Mouse (Mus musculus) stomach, embryonic 14.5 days (tissue): ENCODE data around the gene Ddx47. TPM values are rescaled to one million over a fixed set of nuclear protein-coding genes. Genes with fewer than 3 reads are reported as not detected.
A peak's percentile ranks its signal among the peaks of the same experiment; 100 is the strongest.

Source experiments
- ATAC-seq: fragments of 200-750 bp; cut with Nextera tagmentation; 2 replicates; pipeline ENCODE4 v1.8.0; 2017; ENCODE audit warnings: low read depth, moderate TSS enrichment; ENCODE audit not compliant: insufficient number of reproducible peaks, insufficient read depth, low FRiP score
- H3K27ac ChIP-seq: fragments of 300-500 bp; sonication (generic); 2 replicates; pipeline ENCODE4 v1.5.1; 2014; ENCODE audit warnings: mild to moderate bottlenecking, low read length, moderate library complexity, mixed read lengths
- H3K27me3 ChIP-seq: fragments of 300-500 bp; sonication (generic); 2 replicates; pipeline ENCODE4 v1.6.1; 2014; ENCODE audit warnings: low read length, control low read depth, mixed read lengths; ENCODE audit not compliant: control insufficient read depth, insufficient read depth
- H3K36me3 ChIP-seq: fragments of 300-500 bp; sonication (generic); 2 replicates; pipeline ENCODE4 v1.6.1; 2014; ENCODE audit warnings: mild to moderate bottlenecking, control low read depth, low read length, moderate library complexity, mixed read lengths; ENCODE audit not compliant: control insufficient read depth, insufficient read depth
- H3K4me1 ChIP-seq: fragments of 300-500 bp; sonication (generic); 2 replicates; pipeline ENCODE4 v1.6.1; 2014; ENCODE audit warnings: low read length, control low read depth, mixed read lengths; ENCODE audit not compliant: control insufficient read depth, insufficient read depth
- H3K4me2 ChIP-seq: fragments of 300-500 bp; sonication (generic); replicated peaks from 2 replicates; pipeline ENCODE4 v1.6.1; 2014; ENCODE audit warnings: low read depth, low read length, control low read depth
- H3K4me3 ChIP-seq: fragments of 300-500 bp; sonication (generic); 2 replicates; pipeline ENCODE4 v1.5.1; 2014; ENCODE audit warnings: low read depth, low read length, control low read depth
- H3K9ac ChIP-seq: fragments of 300-500 bp; sonication (generic); replicated peaks from 2 replicates; pipeline ENCODE4 v1.6.1; 2014; ENCODE audit warnings: low read depth, mild to moderate bottlenecking, control low read depth, low read length, moderate library complexity, mixed read lengths
- H3K9me3 ChIP-seq: fragments of 300-500 bp; sonication (generic); 2 replicates; pipeline ENCODE4 v1.6.1; 2016; ENCODE audit warnings: low read depth, low read length, control low read depth; ENCODE audit not compliant: control insufficient read depth
- WGBS: fragments of 180-500 bp; shearing (Covaris S2); extraction: QIAGEN DNeasy Blood & Tissue Kit; methylation state at CpG from one replicate; pipeline ENCODE4 v1.1.7; 2014; 5-methylcytosine and 5-hydroxymethylcytosine counted together
- polyA plus RNA-seq: library from polyadenylated mRNA; unstranded; fragments of >200 nt; fragmentation: Nextera tagmentation; extraction: Ambion mirVana; gene quantifications from 2 replicates; pipeline ENCODE4 v1.2.1, GENCODE M21; 2014

Ddx47 gene
- polyA plus RNA-seq: 107 and 111 TPM in 2 replicates

GRCm38 (mm10) chr6:135011048-135011733, at the start of gene Ddx47:
Ddx47 (plus strand) TSS chr6:135011612.
- H3K36me3 ChIP-seq: peaks cover 26% of the 10 kb centered on the region
- peak within 1 kb of the TSS; percentile 82 for H3K4me3 ChIP-seq
- no peaks in the 10 kb centered on the region for H3K9me3 ChIP-seq
- H3K4me2 ChIP-seq: peak within 1 kb of the TSS; percentile 72
- 2% methylated on average over 19 of the region's 19 CpGs for WGBS
- ATAC-seq: peak; percentile 91
- H3K9ac ChIP-seq: peak within 1 kb of the TSS; percentile 72
- 0 out of 2 replicates have a peak, but pooled peaks cover 4% of the 10 kb centered on the region for H3K4me1 ChIP-seq
- H3K27me3 ChIP-seq: no peaks in the 10 kb centered on the region
- no peak within 1 kb of the TSS for H3K27ac ChIP-seq

GRCm38 (mm10) chr6:134961858-134962517, 49.4 kb upstream of the Ddx47 start:
- Histone ChIP-seq H3K9ac (no peak overlapping the region), H3K4me2 (no peak overlapping the region), H3K4me1 (peaks cover 3% of the 10 kb centered on the region; the same call in 1 of the 2 replicates), H3K27ac (no peak overlapping the region), H3K36me3 (no peaks in the 10 kb centered on the region), H3K9me3 (peaks cover 6% of the 10 kb centered on the region; the same call in 1 of the 2 replicates), H3K4me3 (no peak overlapping the region), H3K27me3 (no peaks in the 10 kb centered on the region)
- 39% methylated on average over 9 of the region's 9 CpGs for WGBS
- no peak for ATAC-seq

- Histone ChIP-seq H3K9ac (no peak overlapping the region), H3K4me1 (peaks cover 3% of the 10 kb centered on the region; the same call in 1 of the 2 replicates), H3K4me3 (no peak overlapping the region), H3K4me2 (no peak overlapping the region), H3K9me3 (peaks cover 6% of the 10 kb centered on the region; the same call in 1 of the 2 replicates), H3K27me3 (no peaks in the 10 kb centered on the region), H3K36me3 (no peaks in the 10 kb centered on the region), H3K27ac (no peak overlapping the region)
- ATAC-seq: no peak
- 70% methylated on average over 5 of the region's 5 CpGs for WGBS
Measured at GRCm38 (mm10) chr6:134962518-134962893, 48.9 kb upstream of the Ddx47 start.

GRCm38 (mm10) chr6:134963910-134964309, 47.5 kb upstream of the Ddx47 start:
- ATAC-seq: no peak
- Histone ChIP-seq H3K9ac (no peak overlapping the region), H3K9me3 (peaks cover 6% of the 10 kb centered on the region; the same call in 1 of the 2 replicates), H3K4me2 (no peak overlapping the region), H3K36me3 (no peaks in the 10 kb centered on the region), H3K4me1 (peaks cover 3% of the 10 kb centered on the region; the same call in 1 of the 2 replicates), H3K27me3 (no peaks in the 10 kb centered on the region), H3K4me3 (no peak overlapping the region), H3K27ac (no peak overlapping the region)
- WGBS: 80% methylated on average over 2 of the region's 2 CpGs

GRCm38 (mm10) chr6:134966681-134967080, 44.7 kb upstream of the Ddx47 start:
- Histone ChIP-seq H3K4me3 (no peak overlapping the region), H3K4me2 (no peak overlapping the region), H3K36me3 (no peaks in the 10 kb centered on the region), H3K27me3 (no peaks in the 10 kb centered on the region), H3K27ac (no peak overlapping the region), H3K9ac (no peak overlapping the region), H3K4me1 (peaks cover 2% of the 10 kb centered on the region; the same call in 1 of the 2 replicates), H3K9me3 (peaks cover 6% of the 10 kb centered on the region; the same call in 1 of the 2 replicates)
- ATAC-seq: no peak
- WGBS: 80% methylated on average over 5 of the region's 5 CpGs

- Histone ChIP-seq H3K36me3 (no peaks in the 10 kb centered on the region), H3K4me1 (no peaks in the 10 kb centered on the region), H3K27ac (no peak overlapping the region), H3K9ac (no peak overlapping the region), H3K9me3 (peaks cover 6% of the 10 kb centered on the region; the same call in 1 of the 2 replicates), H3K27me3 (no peaks in the 10 kb centered on the region), H3K4me3 (no peak overlapping the region), H3K4me2 (no peak overlapping the region)
- WGBS: 49% methylated on average over 1 of the region's 1 CpGs
- ATAC-seq: no peak
Measured at GRCm38 (mm10) chr6:134968326-134968725, 43.1 kb upstream of the Ddx47 start.

GRCm38 (mm10) chr6:134969498-134969897, 41.9 kb upstream of the Ddx47 start:
- no peaks in the 10 kb centered on the region for H3K36me3 ChIP-seq
- H3K9me3 ChIP-seq: peaks cover 6% of the 10 kb centered on the region; the same call in 1 of the 2 replicates
- no peak overlapping the region for H3K4me3 ChIP-seq
- H3K27me3 ChIP-seq: no peaks in the 10 kb centered on the region
- no peak overlapping the region for H3K9ac ChIP-seq
- no peak overlapping the region for H3K27ac ChIP-seq
- no peaks in the 10 kb centered on the region for H3K4me1 ChIP-seq
- no peak overlapping the region for H3K4me2 ChIP-seq
- 91% methylated on average over 2 of the region's 2 CpGs for WGBS
- no peak for ATAC-seq

- Histone ChIP-seq H3K27me3 (no peaks in the 10 kb centered on the region), H3K9me3 (no peaks in the 10 kb centered on the region), H3K9ac (no peak overlapping the region), H3K4me1 (no peaks in the 10 kb centered on the region), H3K36me3 (no peaks in the 10 kb centered on the region), H3K27ac (no peak overlapping the region), H3K4me2 (no peak overlapping the region), H3K4me3 (no peak overlapping the region)
- 23% methylated on average over 4 of the region's 4 CpGs for WGBS
- ATAC-seq: no peak
Measured at GRCm38 (mm10) chr6:134972096-134972495, 39.3 kb upstream of the Ddx47 start.
